Mouse (Mus musculus): ENCODE data around the gene Mif4gd.
A peak's percentile ranks its signal among the peaks of the same experiment; 100 is the strongest.
"Not testable (repeated sequence)": the region's sequence is repeated elsewhere in the genome, so short reads cannot be mapped to it uniquely, and the experiment has no call there.

Mif4gd gene

GRCm38 (mm10) chr11:115612410-115613137 lies at the start of gene Mif4gd:
TSS of gene Mif4gd (minus strand) at chr11:115612969.
- DNase-seq (ENCODE audit: low read depth, low spot score): peak; percentile 84

DNA sequence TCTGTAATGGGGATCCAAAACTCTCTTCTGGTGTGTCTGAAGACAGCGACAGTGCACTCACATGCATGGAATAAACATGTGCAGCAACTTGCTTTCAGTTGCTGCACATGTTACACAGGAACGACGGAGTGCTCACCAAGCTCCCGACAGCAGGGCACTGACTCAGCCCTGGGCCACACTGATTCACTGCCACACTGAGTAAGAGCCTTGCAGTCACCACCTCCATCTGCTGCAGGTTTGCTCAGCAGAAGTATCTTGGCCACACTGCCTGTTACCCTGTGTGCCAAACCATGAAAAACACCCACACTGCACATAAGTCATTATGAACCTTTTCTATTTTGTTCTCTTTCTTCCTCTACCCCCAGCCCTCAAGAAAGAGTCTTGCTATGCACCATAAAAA lies 47.6 kb upstream of the Mif4gd start:
- DNase-seq (ENCODE audit: low read depth, low spot score): no peak

GRCm38 (mm10) chr11:115658521-115658920 lies 45.8 kb upstream of the Mif4gd start:
- no peak for DNase-seq (ENCODE audit: low read depth, low spot score)

- no peak for DNase-seq (ENCODE audit: low read depth, low spot score)
Measured at GRCm38 (mm10) chr11:115654128-115654527, 41.4 kb upstream of the Mif4gd start.

- no peak for DNase-seq (ENCODE audit: low read depth, low spot score)
Measured at GRCm38 (mm10) chr11:115653194-115653593, 40.4 kb upstream of the Mif4gd start.

GRCm38 (mm10) chr11:115651680-115652079 lies 38.9 kb upstream of the Mif4gd start:
- DNase-seq (ENCODE audit: low read depth, low spot score): no peak

DNA sequence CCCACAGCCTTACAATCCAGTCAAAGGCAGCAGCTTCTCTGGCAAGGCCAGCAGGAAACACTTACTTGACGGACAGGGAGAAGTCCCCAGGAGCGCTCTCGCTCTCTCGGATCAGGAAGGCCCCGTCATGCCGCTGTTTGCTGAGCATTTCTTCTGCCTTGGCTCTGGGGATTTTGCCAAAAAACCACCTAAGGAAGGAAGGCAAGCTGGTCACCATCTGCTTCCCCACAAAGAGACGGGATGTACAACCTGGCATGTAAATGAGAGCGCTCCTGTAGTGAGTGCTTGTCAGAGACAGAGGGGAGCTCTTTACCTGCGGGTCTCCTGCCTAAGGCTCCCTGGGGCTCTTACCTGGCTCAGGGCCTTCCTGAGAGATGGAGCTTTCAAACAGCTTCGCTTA lies 36.9 kb upstream of the Mif4gd start:
- DNase-seq (ENCODE audit: low read depth, low spot score): no peak

- DNase-seq (ENCODE audit: low read depth, low spot score): peak; percentile 81
Measured at GRCm38 (mm10) chr11:115647459-115647858, 34.7 kb upstream of the Mif4gd start.

DNA sequence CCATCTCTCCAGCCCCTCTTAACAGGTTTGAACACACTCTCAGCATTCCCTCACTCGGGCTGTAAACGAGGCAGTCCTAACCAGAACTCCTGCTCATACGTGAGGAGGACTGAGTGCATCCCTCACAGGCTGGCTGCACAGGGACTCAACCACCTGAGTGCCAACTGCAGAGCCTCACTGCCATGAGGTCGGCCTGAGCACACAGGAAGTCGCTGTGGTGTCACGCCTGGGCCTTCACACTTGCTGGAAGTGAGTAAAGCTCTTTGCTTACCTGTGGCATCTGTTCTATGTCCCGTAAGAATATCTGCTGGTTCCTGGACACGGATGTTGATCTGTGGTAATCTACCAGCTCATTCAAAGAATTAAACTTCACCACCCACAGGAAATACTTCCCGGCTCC lies 33.7 kb upstream of the Mif4gd start:
- no peak for DNase-seq (ENCODE audit: low read depth, low spot score)

DNA sequence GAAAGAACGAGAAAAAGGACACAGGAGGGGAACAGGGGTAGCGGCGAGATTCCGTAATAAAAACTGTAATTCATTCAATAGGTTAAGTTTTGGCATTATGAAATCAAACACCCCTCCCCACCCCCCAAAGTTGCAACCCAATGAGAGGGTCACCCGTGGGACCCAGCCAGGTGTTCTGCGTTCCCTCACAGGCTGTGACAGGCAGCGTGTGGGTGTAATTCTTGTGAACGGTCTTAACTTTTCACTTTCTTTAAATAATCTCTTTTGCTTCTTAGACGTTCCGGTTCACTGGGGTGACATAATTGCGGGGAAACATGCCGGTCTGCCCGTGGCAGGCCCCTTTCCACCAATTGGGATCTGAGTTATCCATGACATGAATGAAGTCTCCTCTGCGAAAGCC lies 32.7 kb upstream of the Mif4gd start:
- DNase-seq (ENCODE audit: low read depth, low spot score): not testable (repeated sequence)

DNA sequence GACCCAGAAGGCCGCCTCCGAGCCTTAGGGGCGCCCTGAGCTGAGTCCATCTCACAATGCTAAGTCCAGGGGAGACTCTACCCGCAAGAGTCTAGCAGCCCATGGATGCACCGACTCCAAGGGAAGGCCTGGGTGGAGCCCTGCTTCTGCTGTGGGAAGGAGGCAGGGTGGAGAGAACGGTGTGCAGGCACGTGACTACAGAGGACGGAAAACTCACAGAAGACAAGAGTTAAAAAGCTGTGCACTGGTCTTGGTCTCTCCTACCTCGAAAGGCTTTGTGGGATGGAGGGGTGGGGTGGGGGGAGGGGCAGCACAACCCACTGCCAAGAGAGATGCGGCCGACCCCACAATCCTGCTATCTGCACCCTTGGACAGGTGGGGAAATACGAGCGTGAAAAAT lies 31.5 kb upstream of the Mif4gd start:
- no peak for DNase-seq (ENCODE audit: low read depth, low spot score)

DNA sequence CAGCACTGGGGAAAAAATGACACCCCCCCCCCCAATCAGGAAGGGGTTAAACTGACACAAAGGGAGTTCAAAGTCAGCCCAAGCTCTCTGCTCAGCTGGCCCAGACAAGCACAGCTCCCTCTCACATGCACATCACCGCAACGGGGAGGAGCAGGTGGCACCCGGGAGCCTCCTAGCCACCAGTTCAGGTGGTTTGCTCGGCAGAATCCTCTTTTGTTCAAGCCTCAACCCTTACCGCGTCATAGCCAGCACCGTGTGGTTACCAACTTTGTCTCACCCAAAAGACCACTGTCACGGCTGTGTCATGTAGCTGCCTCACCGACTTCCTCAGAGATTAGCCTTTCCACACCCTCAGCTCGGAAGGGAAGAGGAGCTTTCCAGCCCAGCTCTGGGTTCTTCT lies 30.5 kb upstream of the Mif4gd start:
- no peak for DNase-seq (ENCODE audit: low read depth, low spot score)

DNA sequence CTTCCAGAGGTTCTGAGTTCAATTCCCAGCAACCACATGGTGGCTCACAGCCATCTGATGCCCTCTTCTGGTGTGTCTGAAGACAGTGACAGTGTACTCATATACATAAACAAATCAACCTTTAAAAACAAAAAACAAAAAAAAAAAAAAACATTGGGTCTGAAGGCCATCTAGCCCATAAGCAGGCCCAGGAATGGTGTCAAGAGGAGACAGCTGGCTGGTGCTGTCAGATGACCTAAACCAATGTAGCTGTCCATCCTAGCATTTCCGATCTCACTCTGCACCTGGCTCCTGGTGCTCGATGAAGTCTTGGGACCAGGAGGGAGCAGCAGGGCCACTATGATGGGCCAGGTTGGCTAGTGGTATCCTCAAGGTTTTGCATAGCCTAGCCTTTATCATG lies 29.9 kb upstream of the Mif4gd start:
- DNase-seq (ENCODE audit: low read depth, low spot score): no peak

- DNase-seq (ENCODE audit: low read depth, low spot score): no peak
Measured at GRCm38 (mm10) chr11:115641664-115642036, 28.9 kb upstream of the Mif4gd start.

- no peak for DNase-seq (ENCODE audit: low read depth, low spot score)
Measured at GRCm38 (mm10) chr11:115640978-115641663, 28.4 kb upstream of the Mif4gd start.

DNA sequence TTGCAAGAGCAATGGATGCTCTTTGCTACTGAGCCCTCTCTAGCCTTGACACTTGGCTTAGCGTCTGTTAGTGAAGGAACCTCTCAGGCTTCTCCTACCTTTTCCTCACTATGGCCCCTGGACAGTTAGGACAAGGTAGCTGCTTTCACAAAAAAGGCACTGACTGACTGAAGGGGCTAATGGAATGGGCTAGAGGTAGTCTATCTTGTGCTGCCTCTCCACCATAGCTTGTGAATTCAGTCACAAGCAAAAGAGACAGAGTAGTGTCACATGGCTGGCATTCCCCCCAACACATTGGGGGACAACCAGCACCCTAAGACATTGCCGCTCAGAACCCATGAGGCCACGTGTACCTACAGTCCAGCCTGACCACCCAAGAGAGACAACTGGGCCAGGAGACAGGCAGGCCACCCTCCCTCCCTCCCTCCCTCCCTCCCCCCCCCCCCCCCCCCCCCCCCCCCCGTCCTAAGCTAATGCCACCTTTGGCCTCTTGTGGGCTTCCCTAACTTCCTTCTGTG lies 27.6 kb upstream of the Mif4gd start:
- no peak for DNase-seq (ENCODE audit: low read depth, low spot score)

GRCm38 (mm10) chr11:115639540-115639939 lies 26.8 kb upstream of the Mif4gd start:
- DNase-seq (ENCODE audit: low read depth, low spot score): no peak

DNA sequence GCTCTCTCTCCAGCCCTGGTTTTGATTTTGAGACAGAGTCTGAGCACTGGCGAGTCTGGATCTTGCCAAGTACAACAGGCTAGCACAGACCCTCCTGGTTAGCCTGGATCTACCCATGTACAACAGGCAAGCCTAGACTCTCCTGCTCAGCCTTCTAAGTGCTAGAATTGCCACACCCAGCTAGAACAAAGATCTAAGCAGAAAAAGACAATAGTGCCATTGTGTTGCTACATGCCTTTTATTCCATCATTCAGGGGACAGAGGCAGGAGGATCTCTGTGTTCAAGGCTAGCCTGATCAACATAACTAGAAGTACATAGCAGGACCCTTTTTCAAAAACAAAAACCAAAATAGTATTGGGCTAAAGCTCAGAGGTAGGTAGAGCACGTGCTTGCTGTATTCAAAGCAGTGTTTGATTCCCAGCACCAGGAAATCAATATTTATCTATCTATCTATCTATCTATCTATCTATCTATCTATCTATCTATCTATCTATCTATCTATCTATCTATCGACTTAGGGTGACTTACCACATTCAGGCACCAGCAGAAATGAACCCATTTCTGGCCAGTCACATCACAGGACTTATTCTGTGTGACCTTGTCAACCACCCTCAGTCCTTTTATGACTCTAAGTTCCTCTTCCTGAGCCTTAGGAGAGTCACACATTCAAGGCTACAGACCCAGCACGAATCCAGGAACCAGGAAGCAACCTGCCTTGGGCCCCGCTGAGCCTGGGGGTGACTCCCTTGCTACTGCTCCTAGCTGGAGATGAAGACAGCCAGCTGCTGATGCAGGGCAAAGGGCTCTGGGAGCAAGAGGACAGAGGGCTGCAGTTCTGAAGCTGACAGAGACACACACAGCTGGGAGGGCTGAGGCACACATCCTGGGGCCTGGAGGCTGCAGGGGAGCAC lies 26.0 kb upstream of the Mif4gd start:
- DNase-seq (ENCODE audit: low read depth, low spot score): no peak

GRCm38 (mm10) chr11:115636960-115637359 lies 24.2 kb upstream of the Mif4gd start:
- DNase-seq (ENCODE audit: low read depth, low spot score): no peak

DNA sequence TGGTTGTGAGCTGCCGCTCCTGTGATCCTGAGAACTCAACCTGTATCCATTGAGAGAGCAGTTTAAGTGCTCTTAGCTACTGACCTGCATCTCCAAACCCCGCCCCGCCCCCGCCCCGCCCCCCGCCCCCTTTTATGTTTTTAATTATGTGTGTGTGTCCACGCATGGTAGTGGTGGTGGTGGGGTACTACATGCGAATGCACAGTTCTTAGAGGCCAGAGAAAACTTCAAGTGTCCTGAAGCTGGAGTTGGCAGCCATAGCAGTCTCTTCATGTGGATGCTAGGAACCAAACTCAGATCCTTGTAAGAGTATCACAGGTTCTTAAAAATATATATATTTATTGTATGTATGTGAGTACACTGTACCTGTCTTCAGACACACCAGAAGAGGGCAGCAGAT lies 22.7 kb upstream of the Mif4gd start:
- no peak for DNase-seq (ENCODE audit: low read depth, low spot score)

- no peak for DNase-seq (ENCODE audit: low read depth, low spot score)
Measured at GRCm38 (mm10) chr11:115635041-115635440, 22.3 kb upstream of the Mif4gd start.

DNA sequence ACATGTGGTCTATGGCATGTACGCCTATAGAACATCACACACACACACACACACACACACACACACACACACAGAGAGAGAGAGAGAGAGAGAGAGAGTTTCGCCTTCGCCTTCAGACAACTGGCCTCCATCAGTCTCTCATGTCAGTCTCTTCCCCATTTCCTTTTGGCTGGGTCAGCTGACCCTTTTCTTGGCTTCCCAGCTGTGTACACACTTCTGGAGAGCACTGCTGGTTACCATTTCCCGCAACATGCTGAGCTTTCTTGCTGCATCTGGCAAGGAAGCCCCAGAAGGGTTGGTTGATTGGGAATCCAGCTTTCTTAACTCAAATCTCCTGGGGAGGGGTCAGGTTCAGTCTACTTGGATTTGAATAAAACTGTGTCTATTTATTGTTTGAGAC lies 21.3 kb upstream of the Mif4gd start:
- DNase-seq (ENCODE audit: low read depth, low spot score): no peak

Measured in forelimb bud, embryonic 11.5 days (tissue).